Mouse (Mus musculus) layer of hippocampus, postnatal 36 days (tissue): ENCODE data around the gene Supt6. TPM values are rescaled to one million over a fixed set of nuclear protein-coding genes. Genes with fewer than 3 reads are reported as not detected.
A peak's percentile ranks its signal among the peaks of the same experiment; 100 is the strongest.

Source experiments
- DNase-seq, 2 experiments: peaks; one replicate each; pipeline ENCODE4 v3.0.0; 2022
- microRNA-seq, 2 experiments: library from miRNA; unstranded; fragments of <30 nt; microRNA quantifications; one replicate each; pipeline ENCODE4 v1.2.0; 2021
- total RNA-seq, 2 experiments: library from RNA; stranded (reverse); gene quantifications; 2 replicates each; pipeline ENCODE4 v1.2.3; 2021

Gene Supt6
- total RNA-seq, 2 experiments from 2014 or later, result 116 to 125 TPM

DNA sequence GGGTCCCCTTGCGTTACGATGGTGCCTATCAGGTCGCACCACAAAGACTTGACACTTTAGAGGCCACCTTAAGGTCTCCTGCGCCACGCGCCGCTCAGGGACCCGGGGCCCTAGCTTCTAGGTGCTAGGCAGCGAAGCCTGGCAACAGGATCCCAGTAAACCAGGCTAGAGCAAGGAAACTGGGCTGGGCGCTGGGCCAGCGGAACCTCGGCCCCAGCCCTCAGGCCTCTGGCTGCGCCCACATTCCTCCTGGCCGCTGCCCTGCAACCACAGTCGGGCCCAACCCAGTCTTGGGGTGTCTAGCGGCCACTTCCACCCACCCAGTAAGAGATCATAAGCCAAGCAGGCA is 80.1 kb downstream of the Supt6 start:
- no peak for DNase-seq

DNA sequence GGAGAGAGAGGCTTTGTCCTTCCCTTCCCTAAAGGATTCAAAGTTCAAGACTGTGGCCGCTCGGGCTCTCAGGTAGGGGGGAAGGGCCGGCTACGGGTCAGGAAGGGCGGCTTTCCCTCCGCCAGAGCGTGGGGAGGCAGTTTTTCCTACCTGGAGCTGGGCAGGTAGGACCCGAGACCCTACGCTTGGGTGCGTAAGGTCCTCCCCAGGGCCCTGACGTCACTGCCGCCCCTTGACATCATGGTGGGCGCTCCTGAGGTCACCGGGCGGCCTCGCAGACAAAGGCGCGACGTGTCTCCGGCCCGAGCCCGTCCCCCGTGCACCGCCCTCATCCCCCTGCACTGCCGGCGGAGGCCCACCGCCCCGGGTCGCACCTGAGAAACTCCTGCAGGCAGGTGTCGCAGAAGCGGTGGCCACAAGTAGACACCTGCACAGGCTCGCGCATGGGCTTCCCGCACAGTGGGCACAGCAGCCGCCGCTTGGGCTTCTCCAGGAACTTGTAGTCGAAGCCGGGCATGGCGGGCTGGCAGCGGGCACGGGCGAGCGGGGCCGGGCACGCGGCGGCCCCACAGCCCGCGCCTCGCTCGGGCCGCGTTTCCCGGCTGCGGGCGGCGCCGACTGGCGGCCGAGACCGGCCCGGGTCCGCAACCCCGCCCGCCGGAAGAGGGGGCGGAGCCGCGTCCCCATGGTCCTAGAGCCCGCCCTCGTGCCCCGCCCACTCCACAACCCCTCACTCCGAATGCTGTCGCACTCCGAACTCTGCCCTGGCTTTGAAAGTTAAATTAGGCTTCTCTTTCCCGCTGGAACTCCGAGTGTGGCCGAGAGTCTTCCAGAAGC is 80.6 kb downstream of the Supt6 start, which contains the start of gene Traf4:
Gene Traf4, minus strand, starts transcription at position 666 of the 837 bp plus-strand sequence.
- DNase-seq, result peak; percentile 72 to 75

DNA sequence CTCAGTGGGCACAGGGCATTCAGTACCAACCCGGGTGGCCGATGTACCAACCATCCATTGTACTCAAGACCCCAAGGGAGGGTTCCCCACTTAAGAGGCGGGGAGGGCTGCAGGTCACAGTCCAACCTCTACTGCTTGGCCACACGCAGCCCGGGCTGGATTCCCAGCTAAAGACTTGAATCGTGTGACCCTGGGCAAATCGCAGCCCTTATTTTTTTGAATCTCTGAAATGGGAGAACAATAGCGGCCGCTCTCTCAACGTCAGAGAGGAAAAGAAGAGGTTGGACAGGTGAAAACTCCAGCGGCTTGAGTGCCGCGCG is 81.2 kb downstream of the Supt6 start:
- DNase-seq, result no peak

DNA sequence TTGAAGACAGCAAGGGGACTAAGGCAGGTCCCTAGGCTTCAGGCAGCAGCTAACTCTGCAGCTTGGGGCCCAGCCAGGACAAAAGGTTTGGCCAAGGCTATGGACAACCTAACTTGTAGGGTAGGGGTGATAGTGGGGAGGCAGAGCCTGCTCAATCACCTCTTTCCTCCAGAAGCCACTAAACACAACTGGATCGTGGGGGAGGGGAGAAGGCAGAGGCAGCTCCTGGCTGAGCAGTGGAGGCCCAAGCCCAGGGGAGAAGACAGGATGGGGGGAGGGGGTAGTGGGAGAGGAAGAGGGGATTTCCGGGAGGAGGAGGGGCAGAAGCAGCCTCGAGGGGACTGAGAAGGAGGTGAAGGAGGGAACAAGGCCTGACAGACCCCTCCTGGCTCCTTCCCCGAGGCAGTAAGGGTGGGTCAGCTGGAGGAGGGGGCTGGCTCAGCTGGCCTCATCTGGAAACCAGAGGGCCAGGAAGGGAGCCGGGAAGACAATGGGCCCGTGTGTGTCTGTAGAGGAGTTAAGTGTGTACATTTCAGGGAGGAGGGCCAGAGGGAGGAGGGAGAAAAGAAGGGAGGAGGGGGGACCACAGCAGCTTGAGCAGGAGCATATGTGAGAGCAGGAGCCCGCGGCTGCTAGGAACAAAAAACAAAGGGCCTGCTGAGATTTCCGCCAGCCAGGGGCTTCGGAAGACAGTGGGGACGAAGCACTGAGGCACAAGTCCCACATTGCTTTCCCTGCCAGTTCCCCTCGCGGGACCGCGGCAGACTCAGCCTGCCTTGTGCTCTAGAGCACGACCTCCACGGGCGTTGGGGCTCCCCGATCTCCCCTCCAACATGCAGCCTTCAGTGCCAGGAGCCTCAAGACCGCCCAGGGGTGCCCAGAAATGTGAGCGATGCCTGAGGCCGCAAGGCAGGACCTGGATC is 81.8 kb downstream of the Supt6 start:
- no peak for DNase-seq

DNA sequence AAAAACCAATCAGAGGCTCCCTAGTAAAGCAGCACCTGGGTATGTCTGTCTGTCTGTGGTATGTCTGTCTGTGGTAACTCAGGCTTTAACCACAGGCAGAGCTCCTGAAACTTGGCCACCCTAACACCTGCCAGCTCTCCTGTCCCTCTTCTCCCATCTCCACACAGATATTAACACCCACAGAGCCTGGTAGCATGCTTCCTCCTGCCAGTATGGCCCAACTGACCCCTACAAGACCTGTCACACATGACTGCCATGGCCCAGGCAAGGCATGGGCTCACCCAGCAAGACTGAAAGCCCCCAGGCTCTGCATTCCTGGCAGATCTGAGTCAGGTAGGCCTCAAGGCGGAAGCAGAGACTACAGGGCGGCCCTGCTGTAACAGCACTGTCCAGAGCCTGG is 82.7 kb downstream of the Supt6 start:
- DNase-seq, result no peak

DNA sequence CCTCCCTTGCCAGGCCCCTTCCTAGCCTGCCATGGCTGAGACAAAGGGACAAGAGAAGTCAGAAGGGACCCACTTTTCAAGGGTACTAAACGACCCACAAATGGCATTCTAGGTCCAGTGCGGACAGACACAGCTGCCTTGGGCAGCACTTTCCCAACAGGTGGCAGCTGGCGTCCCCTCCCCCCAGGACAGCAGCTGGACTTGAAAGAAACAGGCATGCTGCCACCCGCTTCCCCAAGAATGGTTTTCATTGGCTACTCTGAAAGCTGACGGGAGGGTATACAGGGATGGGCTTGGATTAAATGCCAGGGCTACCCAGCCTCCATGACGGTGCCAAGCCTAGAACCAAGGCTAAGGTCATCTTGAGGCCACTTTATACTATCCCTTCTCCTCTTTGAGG is 83.3 kb downstream of the Supt6 start:
- DNase-seq, result no peak

DNA sequence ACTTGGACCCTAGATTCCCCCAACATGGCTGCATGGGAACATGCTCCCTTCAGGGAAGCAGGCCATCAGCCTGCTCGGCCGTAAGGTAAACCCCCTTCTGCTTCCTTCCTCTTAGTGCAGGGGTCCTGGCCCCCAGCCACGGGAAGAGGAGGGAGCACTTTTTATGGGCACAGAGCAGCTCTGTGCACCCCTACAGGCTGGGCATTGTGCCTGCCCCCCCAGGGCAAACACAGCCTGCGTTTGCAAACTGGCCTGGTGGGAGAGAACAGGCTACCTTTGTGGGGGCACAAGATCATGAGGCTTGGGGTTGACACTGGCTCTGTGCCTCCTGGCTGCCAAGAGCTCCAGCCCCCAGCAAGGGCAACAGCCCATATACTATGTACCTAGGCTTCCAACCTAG is 83.8 kb downstream of the Supt6 start:
- DNase-seq, result no peak

DNA sequence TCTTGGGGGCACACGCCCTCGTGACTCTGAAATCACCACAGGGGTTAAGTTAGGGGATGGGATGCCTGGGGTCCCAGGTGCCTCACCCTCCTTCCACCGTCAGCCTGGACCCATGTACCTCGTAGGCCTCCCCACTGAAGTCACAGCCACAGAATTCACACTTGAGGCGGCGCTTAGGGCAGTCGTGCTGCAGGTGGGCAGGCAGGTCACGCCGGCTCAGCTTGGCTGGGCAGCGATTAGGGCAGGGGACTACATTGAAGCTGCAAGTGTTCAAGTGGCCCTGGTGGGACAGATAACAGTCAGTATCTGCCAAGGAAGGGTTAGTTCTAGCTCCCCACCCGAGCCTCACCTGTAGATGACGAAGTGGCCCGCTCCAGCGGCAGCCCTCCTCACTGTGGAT is 84.6 kb downstream of the Supt6 start:
- DNase-seq, result no peak

DNA sequence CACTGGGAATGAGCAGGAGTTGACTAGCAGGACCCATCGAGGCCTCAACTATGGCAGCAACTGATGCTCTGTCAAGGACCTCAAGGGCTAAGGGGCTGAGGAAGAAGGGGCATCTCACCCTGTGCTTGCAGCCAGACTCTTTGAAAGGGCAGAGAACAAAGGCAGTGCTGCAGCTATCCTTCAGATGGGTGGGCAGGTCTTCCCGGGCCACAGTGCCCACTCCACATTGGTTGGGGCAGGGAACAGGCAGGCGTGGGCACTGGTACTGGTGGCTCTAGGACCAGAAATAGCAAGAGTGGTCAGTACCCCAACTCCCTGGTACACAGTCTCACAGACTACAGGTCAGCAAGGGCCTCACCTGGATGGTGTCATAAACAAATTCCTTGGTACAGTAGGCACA is 85.1 kb downstream of the Supt6 start:
- DNase-seq, result no peak

DNA sequence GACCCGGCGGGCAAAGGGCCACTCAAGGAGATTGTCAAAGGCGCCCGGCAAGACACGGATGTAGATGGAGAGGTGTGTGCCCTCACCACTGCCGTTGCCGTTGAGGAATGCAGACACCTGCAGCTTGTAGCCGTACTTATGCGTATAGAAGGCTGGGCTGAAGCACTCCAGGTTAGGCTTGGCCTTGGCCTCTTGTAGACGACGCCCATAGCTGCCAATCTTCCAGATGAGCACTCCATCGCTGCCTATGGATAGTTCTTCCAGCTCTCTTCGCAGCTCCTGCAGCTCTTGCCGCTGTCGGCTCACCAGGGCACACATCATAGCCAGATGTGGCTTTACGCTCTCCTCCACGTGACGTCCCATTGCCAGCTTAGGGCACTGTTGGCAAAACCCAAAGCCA is 85.6 kb downstream of the Supt6 start:
- DNase-seq, result no peak

DNA sequence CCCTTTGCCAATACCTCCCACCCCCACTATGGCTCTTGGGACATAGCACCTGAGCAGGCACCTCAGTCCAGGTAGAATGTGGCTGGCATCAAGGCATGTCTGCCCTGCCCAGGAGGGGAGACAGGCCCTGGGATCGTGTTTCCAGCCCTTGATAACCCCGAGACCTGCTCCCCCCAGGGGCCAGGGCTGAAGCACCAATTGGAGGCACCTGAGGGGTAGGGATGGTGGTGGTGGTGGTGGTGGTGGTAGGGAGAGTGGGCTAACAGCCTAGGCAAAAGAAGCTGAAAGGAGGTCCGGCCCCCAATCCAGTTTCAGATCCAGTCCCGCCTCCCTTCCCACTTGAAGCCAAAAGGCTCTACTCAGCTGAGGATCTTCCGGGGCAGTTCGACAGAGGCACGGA is 86.2 kb downstream of the Supt6 start:
- no peak for DNase-seq

DNA sequence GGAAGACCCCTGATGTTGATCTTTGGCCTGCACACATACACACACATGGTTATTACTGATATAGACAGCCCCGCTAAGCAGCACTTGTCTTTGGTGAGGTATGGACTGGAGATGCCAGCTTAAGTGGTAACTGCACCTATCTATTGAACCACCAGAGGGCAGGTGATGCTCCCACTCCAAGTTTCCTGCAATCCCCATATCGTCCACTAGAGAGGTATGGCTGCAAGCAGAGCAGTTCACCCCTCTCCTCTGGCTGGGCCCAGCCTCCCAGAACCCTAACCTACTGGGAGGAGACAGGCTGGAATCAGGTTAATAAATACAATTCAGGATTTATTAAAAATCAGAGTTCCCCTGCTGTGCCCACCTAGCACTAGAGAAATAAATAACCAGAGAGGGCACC is 86.7 kb downstream of the Supt6 start:
- DNase-seq, result peak in 1 of 2 experiments; percentile 64

Small RNA genes within 50 kb of the gene (microRNA-seq; reads per million reads assigned to microRNA genes)
- gene Mir7653, result 1.1 to 1.5 reads per million in 2 experiments

Other genes with a start within 250 kb of the Supt6 start
- gene Dhrs13, start 213.7 kb downstream of the Supt6 start, total RNA-seq, result 1 to 10 TPM; 4.5 to 6.2 TPM
- gene Flot2, start 208.1 kb downstream of the Supt6 start, total RNA-seq, result 10 to 100 TPM; 71.8 to 74.3 TPM
- gene Eral1, start 165.6 kb downstream of the Supt6 start, total RNA-seq, result 10 to 100 TPM; 19.8 to 21.2 TPM
- 10 to 100 TPM; 29.5 to 33.0 TPM for gene Fam222b, start 151.3 kb downstream of the Supt6 start, total RNA-seq
- gene Traf4, start 80.4 kb downstream of the Supt6 start, total RNA-seq, result 10 to 100 TPM; 10.9 to 15.0 TPM
- 1 to 10 TPM; 2.4 to 2.5 TPM for gene Nek8, start 69.3 kb downstream of the Supt6 start, total RNA-seq
- 10 to 100 TPM; 22.3 to 24.0 TPM for gene Tlcd1, start 69.3 kb downstream of the Supt6 start, total RNA-seq
- 100 to 1,000 TPM; 714 to 715 TPM for gene Rpl23a, start 62.4 kb downstream of the Supt6 start, total RNA-seq
- gene Rab34, start 57.6 kb downstream of the Supt6 start, total RNA-seq, result 10 to 100 TPM; 26.8 to 28.5 TPM
- gene Proca1, start 52.6 kb downstream of the Supt6 start, total RNA-seq, result 1 to 10 TPM; 3.6 to 5.7 TPM
- 10 to 100 TPM; 61.0 to 66.3 TPM for gene Sdf2, start 241 bp downstream of the Supt6 start, total RNA-seq
- 100 to 1,000 TPM; 194 to 217 TPM for gene 2610507B11Rik, start 15.8 kb upstream of the Supt6 start, total RNA-seq
- 1 to 10 TPM; 7.2 to 7.8 TPM for gene BC030499, start 44.9 kb upstream of the Supt6 start, total RNA-seq
- gene Spag5, start 55.5 kb upstream of the Supt6 start, total RNA-seq, result 10 to 100 TPM in 1 of 2 experiments, 1 to 10 TPM in 1; 6.9 to 10.1 TPM
- gene Aldoc, start 77.0 kb upstream of the Supt6 start, total RNA-seq, result 100 to 1,000 TPM; 781 to 864 TPM
- 10 to 100 TPM; 57.9 to 59.0 TPM for gene Pigs, start 82.4 kb upstream of the Supt6 start, total RNA-seq
- gene Unc119, start 97.5 kb upstream of the Supt6 start, total RNA-seq, result 10 to 100 TPM; 31.6 to 36.4 TPM
- not detected for gene Foxn1, start 140.6 kb upstream of the Supt6 start, total RNA-seq
- gene Slc13a2, start 176.2 kb upstream of the Supt6 start, total RNA-seq, result not detected
- gene Slc46a1, start 219.7 kb upstream of the Supt6 start, total RNA-seq, result 10 to 100 TPM in 1 of 2 experiments, 1 to 10 TPM in 1; 9.5 to 11.3 TPM